Mouse (Mus musculus): ENCODE data around the gene Pex5.
"Not testable (repeated sequence)": the region's sequence is repeated elsewhere in the genome, so short reads cannot be mapped to it uniquely, and the experiment has no call there.

Pex5 gene

DNA sequence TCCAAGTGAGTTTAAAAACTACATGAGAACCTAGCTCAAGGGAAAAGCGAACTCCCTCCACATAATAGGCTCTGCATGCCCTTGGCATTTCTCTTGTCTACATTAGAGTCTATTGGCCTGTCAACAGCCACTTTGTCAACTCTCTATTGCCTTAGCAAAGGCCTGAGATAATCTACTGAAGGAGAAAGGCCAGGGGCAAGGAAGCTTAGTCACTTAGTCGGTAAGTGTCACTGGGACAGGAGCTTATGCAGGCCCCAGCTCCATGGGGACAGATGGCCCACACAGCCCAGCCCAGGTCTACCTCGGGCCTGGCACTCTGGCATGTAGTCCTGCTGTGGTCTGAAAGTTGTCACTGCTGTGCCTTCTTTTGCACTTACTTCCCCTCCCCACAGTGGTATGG lies 11.7 kb upstream of the Pex5 start:
- DNase-seq = no peak

DNA sequence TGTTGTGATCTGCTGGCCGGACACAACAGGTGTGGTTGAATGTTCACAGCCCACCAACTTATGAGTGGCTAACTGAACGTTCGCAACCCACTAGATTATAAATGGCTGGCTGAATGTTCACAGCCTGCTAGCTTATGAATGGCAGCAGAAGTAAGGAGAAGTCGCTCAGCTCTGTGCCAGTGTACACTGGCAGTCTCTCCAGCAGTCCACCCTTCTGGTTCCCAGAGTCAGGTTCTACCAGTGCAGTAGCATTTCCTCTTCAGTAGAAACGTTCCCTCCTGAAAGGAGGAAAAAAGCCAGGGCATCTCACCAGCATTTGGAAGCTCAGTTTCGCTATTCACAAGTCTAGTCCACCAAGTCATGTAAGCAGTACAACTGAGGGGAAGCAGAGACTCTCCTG lies 10.7 kb upstream of the Pex5 start:
- no peak for DNase-seq

DNA sequence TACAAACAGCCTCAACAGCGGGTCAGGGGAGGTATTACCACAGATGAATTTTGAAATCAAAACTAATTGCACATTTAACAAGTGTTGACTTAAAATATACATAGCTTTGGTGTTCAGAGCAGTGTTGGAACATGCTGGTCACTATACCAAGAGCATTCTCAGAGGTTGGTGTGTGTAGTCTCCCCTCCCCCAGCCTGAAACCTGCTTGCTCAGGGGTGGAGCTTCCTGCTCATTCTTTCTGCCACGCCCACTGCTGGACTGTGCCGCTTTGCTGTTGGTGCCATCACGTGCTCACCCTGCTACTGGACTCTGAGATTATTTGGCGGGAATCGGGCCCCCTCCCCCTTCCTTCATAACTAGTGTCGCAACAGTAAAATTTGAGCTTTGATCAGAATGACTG lies 10.2 kb upstream of the Pex5 start:
- not testable (repeated sequence) for DNase-seq

DNA sequence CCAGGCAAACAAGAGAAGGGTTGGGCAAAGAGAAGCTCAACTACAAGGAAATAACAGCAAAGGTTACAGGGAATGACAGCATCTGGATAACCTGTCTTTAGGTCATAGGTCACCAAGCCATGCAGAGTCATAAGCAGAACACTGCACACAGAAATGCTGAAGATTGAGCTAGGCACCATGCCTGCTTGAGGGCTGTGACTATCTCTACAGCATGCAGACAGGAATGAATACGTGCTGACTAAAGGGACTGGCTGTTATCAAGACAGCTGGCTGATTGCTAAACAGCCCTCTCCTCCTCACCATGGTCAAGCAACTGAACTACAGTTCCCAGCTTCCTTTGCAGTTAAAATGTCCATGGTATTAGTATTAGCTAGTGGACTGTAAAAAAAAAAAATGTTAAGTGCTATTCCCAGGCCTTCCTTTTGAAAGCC lies 9.2 kb upstream of the Pex5 start:
- no peak for DNase-seq

DNA sequence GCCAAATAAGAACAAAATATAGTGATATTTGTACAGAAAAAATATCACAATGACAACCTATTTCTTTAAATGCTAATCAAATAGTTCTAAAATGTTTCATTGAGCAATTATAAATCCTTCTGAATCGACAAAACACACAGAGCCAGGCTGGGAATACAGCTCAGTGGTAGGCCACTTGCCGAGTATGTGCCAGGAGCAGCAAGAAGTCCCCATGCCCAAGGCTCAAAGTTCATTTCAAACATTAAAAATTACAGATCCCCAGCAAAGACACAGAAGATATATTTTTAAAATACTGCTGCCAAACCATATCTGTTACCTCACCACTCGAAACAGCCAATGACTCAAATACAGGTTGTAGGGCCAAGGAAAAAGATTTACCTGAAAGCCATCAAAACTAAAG lies 3.8 kb upstream of the Pex5 start:
- DNase-seq = no peak

DNA sequence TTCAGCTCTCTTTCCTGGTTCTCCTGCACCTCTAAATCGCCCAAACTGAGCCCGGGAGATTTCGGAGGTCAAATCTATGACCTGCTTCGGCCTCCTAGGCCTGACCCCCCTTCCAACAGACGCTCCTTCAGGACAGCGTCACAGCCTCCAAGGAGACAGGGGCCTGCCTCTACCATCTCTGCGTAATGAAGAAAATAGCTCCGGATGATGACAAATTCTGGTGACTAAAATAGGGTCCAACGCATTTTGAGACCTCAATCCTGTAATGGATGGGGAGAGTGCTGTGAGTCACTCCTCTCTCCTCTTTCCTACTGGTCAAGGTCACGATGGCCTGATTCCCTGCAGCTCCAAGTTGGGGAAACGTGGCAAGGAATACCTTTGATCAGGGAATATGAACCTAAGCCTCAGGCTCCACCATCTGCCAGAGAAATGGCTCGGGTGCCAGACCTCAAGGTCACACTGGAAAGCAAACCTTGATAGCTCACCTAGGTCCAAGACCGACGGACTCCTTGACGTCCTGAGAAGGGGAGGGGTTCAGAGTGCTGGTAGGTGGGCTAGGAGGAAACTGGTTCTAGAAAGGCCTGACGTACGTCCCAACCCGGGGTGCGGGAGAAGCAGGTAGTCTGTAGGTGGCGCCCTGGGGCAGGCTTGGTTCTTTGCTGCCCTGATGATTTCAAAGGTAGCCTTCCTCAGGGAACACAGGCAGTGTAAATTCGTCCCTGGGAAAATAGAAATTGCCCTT lies 651 bp upstream of the Pex5 start:
- DNase-seq = peak; percentile 93 to 95

DNA sequence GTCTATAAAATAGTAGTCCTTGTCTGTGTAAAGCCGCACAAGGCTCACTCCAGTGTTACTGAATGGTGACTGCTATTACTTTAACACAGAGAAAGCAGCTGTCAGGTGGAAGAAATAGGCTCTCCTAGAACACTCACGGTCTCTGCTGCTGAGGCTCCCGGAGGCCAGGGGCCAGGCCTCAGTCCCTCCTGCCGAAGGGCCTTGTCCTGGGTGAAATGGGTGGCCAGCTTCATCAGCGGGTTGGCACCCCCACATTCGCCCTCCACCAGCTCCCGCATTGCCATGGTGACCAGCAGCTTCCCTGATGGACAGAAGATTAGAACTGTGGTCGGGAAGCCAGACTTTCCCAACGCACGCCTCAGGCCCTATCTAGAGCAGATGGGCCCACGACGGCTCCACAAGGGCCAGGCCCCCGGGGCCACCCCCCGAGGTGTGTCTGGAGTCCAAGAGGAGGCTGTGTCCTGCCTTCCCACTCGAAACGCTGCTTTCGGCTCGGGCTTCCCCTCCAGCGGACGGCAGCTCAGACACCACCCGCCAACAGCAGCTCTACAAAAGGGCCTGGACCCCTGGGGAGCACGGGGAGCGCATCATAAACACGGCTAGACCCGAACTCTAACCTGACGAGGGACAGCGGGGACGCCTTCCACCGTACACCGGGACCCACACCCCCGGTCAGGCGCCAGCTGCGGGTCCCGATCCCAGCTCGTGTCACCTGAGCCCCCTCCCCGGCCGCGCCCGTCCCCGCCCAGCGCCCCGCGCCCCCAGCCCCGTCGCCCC lies 529 bp downstream of the Pex5 start:
- DNase-seq = peak; percentile 58 to 72

DNA sequence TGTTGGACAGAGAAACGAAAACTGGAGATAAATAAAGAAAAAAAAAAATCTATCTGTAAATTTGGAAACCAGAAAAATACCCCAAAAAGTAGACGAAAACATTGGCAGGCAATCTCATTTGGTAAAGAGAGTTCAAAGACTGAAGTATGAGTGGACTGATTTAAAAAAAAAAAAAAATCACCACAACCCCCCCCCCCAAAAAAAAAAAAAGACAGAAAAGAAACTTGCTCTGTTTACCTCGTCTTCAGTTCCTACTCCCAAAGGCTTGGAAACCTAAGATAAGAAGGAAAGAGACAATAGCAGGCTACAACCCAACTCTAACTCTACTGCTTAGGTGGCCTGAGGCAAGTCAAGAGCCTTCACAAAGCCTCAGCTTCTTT lies 1.1 kb downstream of the Pex5 start:
- no peak for DNase-seq

DNA sequence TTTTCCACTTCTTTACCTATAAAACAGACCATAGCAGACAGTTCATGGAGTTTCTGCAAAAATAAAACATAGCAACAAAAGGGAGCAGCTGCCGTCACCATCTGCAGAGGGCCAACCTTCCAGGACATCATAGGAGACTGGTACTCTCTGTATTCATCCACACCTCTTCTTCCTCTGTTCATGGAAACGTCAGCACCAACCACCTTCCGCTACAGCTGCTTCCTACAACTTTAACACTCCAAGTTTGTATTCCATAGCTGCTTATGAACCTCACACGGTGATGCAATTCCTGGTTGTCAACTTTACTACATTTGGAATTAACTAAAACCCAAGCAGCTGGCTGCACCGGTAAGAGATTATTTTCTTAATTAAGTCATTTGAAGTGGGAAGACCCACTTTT lies 6.5 kb downstream of the Pex5 start:
- no peak for DNase-seq

DNA sequence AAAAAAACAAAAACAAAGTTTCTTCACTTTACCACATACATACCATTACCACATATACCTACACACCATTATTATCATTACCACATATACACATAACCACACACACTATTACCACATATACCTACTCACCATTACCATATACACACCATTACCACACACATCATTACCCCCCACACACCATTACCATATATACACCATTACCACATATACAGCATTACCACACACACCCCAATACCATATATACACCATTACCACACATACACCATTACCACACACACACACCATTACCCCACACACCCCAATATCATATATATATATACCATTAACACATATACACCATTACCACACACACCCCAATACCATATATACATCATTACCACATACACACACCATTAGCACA lies 7.7 kb downstream of the Pex5 start:
- no peak for DNase-seq

DNA sequence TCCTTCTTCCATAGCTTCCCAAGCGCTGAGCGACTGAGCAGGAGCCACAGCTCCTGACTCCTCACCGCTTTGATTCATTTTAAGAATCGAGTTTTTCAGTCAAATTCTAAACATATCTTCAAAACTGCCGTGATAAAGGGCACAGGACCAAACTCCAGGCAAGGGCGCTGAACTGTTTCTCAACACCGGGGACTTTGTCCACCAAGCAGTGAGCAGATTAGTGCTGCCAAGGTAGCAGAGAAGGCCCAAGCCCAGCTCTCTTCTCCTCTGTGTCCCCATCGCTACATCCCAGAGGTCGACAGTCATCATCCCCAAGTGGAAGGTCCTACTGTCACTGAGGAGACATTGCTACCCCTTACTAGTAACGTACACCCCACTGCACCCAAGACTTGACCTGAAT lies 8.5 kb downstream of the Pex5 start:
- no peak for DNase-seq

DNA sequence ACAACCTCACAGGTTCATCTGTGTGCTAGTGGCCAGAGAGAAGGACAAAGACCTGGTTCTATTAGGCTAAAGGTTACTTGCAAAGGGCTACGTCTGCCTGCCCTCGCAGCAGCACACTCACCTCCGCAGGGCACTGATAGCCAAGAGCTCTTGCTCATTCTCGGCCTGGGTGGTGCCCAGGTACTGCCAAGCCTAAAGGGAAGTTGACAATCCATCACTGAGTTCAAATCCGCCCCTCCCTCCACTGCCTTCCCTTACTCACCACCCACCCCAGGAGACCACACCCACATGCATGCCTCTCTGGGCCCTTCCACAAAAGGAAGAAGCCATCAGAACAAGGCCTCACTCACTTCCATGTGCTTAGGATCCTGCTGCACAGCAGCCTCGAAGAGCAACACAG lies 15.1 kb downstream of the Pex5 start:
- no peak for DNase-seq

DNA sequence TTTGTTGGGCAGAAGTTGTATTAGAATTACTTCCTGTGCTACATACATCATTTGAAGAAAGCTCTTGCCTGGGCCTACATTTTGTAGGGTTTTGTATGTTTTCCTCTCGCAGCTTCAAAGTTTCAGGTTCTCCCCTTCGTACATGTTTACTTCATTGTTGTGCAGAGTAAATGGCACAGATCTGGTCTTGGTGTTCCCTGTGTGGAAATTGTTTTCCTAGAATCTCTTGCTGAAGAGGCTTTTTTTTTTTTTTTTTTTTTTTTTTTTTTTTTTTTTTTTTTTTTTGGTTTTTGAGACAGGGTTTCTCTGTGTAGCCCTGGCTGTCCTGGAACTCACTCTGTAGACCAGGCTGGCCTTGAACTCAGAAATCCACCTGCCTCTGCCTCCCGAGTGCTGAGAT lies 19.9 kb downstream of the Pex5 start:
- not testable (repeated sequence) for DNase-seq

DNA sequence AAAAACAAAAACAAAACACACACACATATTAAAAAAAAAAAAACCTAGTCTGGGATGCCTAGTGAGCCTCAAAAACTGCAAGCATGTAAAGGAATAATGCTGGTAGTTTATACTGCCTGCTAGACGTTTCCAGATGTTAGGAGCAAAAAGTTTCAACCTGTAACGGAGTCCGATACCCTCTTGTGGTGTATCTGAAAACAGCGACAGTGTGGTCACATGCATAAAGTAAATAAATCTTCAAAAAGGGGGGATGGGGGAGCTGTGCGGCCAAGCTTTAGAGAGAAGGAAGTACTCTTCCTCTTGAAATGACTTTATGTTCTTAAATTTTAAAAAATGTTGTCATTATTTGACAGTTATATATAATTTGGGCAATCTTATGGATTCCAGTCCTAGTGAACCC lies 34.7 kb downstream of the Pex5 start:
- DNase-seq = no peak

DNA sequence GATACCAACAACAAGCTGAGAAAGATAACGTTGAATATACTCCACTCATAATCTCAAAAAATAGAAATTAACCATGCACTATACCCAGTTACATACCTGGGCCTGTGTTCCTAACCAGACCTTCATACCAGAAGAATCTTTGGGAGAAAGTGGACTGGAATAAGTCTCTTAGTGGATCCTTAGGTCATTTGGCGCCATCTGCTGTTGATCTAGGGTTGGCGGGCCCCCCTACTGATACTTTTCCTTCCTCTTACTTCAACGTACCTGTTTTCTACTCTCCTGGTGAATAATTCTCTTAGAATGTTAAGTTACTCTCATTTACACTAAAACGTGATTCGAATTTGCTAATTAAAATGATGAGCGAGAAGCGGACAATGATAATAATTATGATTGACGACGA lies 35.5 kb downstream of the Pex5 start:
- peak; percentile 35 to 67 for DNase-seq

DNA sequence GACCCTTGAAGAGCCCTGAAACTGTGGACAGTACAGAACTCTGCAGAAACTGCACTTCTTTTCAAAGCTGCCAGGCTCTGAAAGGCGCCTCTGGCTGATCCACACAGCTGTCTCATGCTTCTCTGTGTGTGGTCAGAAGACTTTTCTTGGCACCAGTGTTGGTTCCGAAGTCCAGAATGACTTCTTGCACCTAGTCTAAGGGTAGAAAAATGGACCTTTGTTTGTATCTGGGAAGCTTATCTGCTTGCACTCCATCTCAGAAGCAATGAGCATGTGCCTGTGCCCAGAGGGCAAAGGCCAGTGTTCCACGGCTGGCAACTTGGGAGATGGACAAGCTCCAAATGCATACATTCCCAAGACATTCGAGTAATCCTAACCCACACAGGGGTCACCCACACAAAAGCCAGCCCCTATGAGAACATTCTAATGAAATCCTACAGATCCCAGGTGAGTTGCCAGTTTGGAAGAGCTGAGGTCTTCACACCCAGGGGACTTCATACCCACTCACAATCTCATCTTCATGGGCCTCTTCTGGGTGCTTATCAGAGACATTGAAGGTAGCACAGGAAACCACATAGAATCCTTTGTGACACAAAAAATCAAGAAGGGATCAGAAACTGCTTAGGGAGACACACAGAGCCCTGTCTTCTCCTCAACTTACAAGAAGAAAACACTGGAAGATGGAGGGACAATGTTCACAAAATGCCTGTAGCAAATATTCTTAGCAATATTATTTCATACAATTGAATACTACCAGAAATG lies 37.2 kb downstream of the Pex5 start:
- DNase-seq = no peak

DNA sequence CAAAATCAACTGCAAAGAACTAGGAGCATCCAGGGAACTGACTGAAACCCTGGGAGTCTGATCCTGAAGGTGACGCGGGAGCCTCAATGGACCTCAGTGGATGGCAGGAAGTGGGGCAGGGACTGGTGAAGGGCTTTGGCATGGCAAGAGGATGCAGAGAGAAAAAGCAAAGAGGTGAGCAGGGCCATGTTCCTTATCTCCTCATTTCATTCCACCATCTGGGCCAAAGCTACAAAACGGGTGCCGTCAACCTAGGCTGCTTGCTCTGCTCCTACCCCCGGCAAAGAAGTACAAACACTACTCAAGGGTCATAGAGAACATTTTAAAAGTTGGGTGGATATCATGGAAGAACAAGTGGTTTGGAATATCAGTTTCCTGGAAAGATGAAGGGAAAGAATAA lies 38.6 kb downstream of the Pex5 start:
- DNase-seq = no peak

DNA sequence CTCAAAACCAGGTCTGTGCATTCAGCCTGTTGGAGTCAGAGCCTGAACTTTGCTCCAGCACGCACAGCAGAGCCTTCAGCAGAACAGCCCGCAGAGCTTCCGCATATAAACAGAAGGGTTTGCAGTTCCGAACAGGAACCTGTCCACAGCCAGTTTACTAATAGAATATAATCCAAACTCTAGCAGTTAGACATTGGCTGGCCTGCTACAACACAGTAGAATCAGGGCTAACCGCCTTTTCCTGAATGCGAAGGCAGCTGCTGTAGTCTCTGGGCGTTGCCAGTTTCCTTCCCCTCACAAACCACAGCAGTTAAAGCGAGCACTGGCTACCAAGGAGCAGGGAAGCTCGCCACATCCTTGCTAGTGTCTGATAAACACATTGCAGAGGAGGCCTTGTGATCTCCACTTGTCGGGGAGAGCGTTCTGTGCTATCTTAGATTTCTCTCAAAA lies 39.4 kb downstream of the Pex5 start:
- no peak for DNase-seq

DNA sequence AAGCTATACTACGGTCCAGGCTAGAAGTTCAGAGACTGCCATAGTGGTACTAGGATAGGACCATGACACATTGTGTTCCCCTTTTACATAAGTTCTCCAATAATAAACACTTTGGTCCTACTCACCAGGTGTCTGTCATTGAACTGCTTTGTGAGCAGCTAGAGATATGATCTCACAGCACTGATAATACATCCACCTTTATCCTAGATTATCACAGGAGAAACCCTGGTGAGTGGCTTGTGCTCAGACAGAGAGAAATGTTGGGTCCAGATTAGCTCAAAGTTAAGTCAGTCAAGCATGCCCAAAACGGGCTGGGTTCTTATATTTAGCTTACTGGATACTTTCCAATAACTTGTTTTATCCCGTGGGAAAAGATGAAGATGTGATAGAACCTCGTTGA lies 40.2 kb downstream of the Pex5 start:
- no peak for DNase-seq

DNA sequence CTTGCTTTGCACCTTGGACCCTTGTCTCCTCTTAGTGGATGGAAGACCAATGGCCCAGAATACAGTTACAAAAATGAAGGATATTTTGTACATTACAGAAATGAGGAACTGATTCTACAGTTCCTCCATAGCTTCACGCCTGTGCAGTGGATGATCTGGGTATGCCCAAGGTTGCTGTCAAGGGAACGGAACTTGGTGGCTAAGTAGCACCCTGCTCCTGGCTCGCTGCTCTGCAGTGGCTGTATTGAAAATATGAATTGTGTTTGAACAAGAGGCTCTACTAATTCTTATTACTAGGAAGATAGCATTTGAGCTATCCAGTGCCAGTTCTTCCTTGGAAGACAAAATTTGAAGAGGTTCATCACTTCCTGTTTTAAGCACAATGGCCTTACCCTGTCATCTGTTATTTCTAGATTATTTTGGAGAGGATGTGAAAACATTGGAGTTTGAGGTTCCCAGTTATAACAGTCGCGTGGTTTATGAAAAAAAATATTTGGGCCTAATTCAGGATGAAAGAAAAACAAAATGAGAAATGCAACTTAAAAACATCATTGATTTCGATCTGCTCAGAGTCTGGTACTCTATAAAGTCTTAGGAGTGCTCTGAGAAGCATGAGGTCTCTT lies 41.2 kb downstream of the Pex5 start:
- no peak for DNase-seq

DNA sequence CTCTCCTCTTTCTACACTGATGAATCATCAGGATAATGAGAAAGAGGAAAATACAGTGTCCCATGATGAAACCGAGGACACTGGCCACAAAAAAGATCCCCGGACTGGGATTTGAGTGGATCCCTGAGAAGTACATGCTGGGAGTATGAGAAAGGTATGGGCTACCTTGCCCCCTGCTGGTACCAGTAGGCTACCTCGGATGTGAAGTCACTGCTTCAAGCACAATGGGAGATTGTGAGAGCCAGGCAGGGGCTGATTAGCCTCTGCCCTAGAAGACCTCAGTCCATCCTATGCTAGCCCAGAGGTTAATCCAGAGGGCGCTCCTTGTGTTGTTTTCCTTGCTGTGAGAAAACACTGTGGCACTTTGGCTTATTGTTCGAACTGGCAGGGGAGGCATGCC lies 50.5 kb downstream of the Pex5 start:
- no peak for DNase-seq

DNA sequence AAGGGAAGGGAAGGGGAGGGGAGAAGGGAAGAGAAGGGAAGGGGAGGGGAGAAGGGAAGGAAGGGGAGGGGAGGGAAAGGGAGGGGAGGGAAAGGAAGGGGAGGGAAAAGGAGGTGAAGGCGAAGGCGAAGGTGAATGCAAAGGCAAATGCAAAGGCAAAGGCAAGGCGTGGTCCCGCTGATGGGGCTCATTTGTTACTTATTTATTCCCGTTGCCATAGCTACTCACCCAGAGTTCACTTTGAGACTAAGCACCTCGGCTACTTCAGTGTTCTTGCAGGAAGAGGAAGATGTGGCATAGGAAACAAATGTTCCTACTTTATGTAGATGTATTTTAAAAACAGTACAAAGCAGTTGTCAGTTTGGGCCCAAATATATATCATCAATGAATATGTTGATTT lies 54.3 kb downstream of the Pex5 start:
- DNase-seq = no peak

DNA sequence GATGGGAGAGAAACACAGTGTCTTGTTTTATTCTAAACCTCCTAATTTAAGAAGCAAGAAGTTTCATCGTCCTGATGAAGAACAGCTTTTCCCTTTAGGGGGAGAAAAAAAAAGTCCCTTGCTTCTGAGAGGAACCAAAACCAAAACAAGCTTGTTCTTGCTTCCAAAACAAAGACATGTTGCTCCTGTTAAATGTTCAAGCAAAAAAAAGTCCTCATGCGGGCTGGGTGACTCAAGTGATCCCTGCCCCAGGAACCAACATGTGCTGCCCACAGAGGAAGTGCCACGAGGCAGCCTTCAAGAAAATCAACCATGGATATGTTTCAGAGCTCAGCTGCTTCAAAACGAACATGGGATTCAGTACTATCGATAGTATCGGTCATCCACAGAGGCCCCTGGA lies 55.9 kb downstream of the Pex5 start:
- DNase-seq = no peak
